Mouse (Mus musculus) urinary bladder, postnatal 10 days (tissue): ENCODE measurements around the gene Yars.

Experiments
- DNase-seq: peaks from one replicate; pipeline ENCODE4 v3.0.0; 2022; ENCODE audit warnings: low spot score

Yars gene

DNA sequence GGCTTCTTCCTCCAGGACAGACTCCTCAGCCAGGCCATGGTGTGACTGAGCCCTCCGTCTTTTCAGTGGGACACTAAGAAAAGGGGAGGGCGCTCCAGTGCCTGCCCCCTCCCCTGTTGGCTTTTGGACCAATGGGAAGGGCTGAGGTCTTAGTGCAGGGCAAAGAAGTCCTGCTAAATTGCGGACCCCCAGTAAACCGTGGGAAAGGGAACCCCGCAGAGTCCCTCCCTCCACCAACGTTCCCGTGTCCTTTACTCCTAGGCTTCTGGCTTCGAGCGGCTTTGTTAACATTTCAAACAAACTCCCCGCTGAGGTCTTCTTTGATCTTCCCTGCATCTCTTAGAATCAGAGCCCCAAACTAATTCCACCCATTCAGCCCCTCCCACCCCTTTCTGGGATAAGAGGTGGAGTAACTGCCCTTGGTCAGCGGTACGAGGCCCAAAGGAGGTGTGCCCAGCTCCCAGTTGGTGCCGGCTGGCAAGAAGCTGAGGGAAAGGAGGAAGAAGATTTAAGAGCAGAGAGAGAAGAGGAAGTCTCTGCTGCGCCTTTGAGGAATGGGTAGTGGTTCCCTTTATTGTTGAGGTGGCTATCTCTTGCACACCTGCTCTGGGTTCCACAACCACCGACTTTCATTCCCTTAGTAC is 62.0 kb downstream of the Yars start:
- DNase-seq: no peak

DNA sequence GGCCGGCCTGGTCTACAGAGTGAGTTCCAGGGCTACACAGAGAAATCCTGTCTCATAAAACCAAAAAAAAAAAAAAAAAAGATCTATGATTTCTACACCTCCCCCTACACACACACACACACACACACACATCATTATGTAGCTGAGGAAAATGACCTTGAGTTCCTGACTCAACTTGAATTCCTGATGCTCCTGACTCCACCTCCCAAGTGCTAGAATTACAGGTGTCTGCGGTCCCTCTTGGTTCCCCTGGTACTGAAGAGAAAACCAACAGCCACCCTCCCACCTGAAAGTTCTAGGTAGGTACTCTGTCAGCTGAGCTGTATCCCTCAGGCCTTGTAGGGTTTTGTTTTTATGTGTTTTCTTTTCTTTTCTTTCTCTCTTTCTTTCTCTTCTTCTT is 62.9 kb downstream of the Yars start:
- no peak for DNase-seq

- DNase-seq: no peak
These were observed 65.0 kb downstream of the Yars start for GRCm38 (mm10) chr4:129254571-129254970.

DNA sequence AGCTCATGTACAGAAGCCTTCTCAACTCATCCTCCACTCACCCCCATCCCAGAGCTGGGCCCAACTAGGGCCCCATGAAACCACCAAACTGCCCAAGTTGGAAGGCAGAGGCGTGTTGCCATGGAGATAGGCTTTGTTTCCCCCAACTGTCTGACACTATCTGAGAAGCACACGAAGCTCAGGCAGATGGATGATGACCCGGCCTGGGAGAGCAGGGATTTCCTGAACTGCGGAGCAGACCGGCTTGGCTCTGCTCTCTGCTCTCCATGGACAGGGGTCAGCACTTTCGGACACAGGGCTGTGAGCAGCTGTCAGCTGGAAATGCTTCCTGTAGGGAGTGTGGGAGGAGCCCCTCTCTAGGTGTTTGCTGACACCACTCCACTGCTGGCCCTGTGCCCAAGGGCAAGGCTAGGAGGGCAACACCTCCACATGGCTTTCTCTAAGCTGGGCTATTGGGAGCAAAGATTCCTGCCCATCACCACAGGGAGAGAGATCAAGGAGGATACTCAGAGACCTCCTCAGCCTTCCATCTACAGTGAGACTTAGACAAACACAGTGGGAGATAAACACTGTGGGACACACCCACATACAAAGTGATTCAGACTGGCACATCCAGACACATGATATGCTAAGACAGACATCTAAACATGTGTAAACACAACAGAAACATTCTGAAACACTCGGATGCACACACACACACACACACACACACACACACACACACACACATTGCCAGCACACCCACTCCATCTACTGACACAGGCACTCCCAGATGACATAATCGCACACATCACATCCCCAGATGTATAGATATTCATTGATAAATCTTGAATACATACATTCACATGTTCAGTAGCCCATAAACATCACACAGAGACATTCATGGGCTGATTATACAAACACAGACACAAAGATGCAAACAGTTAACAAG is 67.2 kb downstream of the Yars start:
- DNase-seq: no peak

DNA sequence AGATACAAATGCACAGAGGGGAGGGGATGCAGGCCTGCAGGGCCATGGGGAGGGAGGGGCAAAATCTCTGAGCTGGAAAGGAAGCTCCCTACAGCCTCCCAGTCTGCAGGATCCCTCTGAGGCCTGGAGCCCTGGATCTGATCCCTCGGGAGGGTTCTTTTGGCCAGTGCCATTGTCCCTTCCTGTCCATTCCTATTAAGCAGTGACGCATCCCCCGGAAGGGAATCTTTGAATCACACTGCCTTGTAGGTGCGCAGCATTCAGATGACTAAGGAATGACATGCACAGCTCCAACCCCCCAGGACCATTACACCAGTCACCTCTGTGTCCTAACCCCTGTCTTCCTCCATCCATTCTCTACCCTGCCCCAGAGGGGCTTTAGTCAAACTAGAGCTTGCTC is 69.5 kb downstream of the Yars start:
- DNase-seq: no peak

- no peak for DNase-seq
These were observed 71.1 kb downstream of the Yars start for GRCm38 (mm10) chr4:129260678-129261077.

- DNase-seq: no peak
These were observed 71.6 kb downstream of the Yars start, which contains the start of gene C77080 for GRCm38 (mm10) chr4:129261196-129261595. C77080 (minus strand) TSS chr4:129261404.

- DNase-seq: no peak
These were observed 73.9 kb downstream of the Yars start for GRCm38 (mm10) chr4:129263225-129264021.

DNA sequence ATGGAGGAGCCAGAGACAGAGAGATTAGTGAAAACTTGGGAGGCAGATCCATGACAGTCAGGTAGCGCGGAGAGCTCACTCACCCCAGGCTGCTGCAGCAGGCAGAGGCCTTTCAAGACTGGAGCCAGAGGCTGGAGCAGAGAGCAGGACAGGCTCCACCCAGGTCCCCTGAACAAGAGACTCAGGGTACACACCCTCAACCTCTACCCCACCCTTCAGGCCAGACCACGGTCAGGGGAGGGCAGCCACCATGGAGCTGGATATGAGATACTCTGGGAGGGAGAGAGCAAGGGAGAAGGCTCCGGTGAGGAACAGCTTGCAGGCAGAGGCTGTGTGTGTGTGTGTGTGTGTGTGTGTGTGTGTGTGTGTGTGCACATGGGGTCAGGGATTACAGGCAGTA is 76.6 kb downstream of the Yars start:
- DNase-seq: no peak

DNA sequence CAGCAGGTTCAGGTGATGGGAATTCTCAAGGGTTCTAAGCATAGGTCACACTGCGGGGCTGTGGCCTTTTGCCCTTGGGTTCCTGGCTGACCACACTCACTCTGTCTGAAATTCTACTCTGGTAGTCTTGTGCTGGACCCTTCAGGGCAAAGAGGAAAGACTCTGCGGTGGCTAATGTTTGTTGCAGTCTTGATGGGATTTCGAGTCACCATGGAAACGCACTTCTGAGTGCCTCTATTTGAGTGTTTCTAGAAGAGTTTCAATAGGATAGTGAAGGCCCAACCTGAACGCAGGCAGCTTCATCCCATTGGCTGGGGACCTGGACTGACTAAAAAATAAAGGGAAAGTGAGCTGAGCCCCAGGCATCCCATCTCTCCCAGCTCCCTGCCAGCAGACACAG is 77.3 kb downstream of the Yars start:
- DNase-seq: no peak

DNA sequence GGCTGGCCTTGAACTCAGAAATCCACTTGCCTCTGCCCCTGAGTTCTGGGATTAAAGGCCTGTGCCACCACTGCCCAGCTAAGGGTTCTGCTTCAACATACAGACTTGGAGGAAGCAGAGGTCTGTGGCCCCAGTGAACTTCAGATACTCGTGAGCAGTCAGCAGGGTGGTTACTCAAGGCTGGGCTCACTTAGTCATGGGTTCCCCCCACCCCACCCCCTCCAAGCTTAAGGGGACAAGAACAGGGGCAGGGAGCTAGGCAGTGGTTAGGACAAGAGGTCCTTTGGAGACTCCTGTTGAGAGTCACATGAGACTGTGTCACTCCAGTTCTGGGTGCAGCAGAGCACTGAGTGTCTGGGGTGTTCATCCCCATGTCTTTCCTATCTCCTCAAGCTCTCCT is 79.1 kb downstream of the Yars start:
- no peak for DNase-seq
